Mouse (Mus musculus): Measurements from ENCODE around the gene Tnni1.

DNA sequence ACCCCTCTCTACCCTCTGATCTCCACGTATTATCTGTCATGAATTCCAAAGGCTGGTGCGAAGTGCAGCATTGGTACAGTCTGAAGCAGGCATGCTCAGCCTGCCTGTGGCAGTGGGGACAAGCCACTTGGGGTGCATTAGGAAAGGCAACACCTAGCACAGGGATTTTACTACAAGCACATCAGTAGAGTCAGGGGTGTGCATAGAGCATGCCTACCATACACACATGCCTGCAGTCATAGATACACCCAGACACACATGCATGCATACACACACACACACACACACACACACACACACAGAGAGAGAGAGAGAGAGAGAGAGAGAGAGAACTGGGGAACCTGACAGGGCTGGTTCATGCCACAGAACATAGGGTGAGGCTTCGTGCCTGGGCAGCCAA is 33.0 kb downstream of the Tnni1 start:
- TF ChIP-seq CTCF (IDR thresholded peaks at IDR 0.05; ENCODE audit: borderline replicate concordance, insufficient read depth, low read depth, low read length), result no peak
- no peak for TF ChIP-seq POLR2A (IDR thresholded peaks at IDR 0.05; ENCODE audit: borderline replicate concordance, insufficient read depth, low read length)
